Mouse (Mus musculus): Measurements from ENCODE around the gene Usp3. TPM values are rescaled to one million over a fixed set of nuclear protein-coding genes. Genes with fewer than 3 reads are reported as not detected.

Usp3 gene
- polyA plus RNA-seq, 1 experiment from 2014 or later = 75.2 TPM

- H3K27ac ChIP-seq = no peak overlapping the region
- H3K4me2 ChIP-seq = no peak overlapping the region
- H3K4me1 ChIP-seq = peaks cover 12% of the 10 kb centered on the region
- no peaks in the 10 kb centered on the region for H3K9me3 ChIP-seq
- no peak overlapping the region for H3K4me3 ChIP-seq
- H3K27me3 ChIP-seq = no peaks in the 10 kb centered on the region
- H3K36me3 ChIP-seq = peaks cover 5% of the 10 kb centered on the region; the same call in 1 of the 2 replicates
- no peak for ATAC-seq (ENCODE audit: insufficient number of reproducible peaks, insufficient read depth, low FRiP score, low TSS enrichment, low read depth)
- WGBS = 14% methylated on average over 2 of the region's 2 CpGs
- H3K9ac ChIP-seq = no peak overlapping the region
Measured at GRCm38 (mm10) chr9:66560295-66560694, 32.6 kb downstream of the Usp3 start.

- Histone ChIP-seq H3K4me1 (peaks cover 12% of the 10 kb centered on the region), H3K4me2 (no peak overlapping the region), H3K27me3 (no peaks in the 10 kb centered on the region), H3K36me3 (peaks cover 14% of the 10 kb centered on the region; the same call in 1 of the 2 replicates), H3K9me3 (no peaks in the 10 kb centered on the region), H3K27ac (no peak overlapping the region), H3K9ac (no peak overlapping the region), H3K4me3 (no peak overlapping the region)
- WGBS = 97% methylated on average over 4 of the region's 4 CpGs
- ATAC-seq (ENCODE audit: insufficient number of reproducible peaks, insufficient read depth, low FRiP score, low TSS enrichment, low read depth) = no peak
Measured at GRCm38 (mm10) chr9:66558971-66559370, 34.0 kb downstream of the Usp3 start.

DNA sequence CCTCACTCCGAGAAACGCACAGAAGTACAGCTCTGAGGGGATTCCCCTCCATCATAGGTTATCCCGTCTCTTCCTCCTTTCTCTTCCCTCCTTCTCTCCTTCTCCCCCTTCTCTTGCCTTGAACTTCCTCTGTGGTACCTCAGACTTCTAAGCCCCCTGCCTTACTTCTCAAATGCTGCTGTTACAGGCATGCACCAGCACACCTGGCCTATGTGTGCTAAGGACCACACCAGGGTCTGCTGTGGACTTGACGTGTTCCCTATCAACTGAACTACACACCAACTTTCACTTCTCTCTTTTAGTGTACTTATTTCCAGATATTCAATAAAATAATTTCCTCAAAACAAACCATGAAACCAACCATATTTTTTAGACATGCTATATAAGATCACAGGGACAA lies 50.2 kb downstream of the Usp3 start:
- Histone ChIP-seq H3K4me1 (no peaks in the 10 kb centered on the region), H3K4me2 (no peak overlapping the region), H3K9ac (no peak overlapping the region), H3K27ac (no peak overlapping the region), H3K4me3 (no peak overlapping the region), H3K36me3 (peaks cover 72% of the 10 kb centered on the region), H3K9me3 (no peaks in the 10 kb centered on the region), H3K27me3 (no peaks in the 10 kb centered on the region)
- no peak for ATAC-seq (ENCODE audit: insufficient number of reproducible peaks, insufficient read depth, low FRiP score, low TSS enrichment, low read depth)
- 86% methylated on average over 4 of the region's 4 CpGs for WGBS

- Histone ChIP-seq H3K36me3 (peaks cover 90% of the 10 kb centered on the region), H3K9me3 (no peaks in the 10 kb centered on the region), H3K4me3 (no peak overlapping the region), H3K27ac (no peak overlapping the region), H3K27me3 (no peaks in the 10 kb centered on the region), H3K4me2 (no peak overlapping the region), H3K9ac (no peak overlapping the region), H3K4me1 (no peaks in the 10 kb centered on the region)
- no peak for ATAC-seq (ENCODE audit: insufficient number of reproducible peaks, insufficient read depth, low FRiP score, low TSS enrichment, low read depth)
- 96% methylated on average over 3 of the region's 3 CpGs for WGBS
Measured at GRCm38 (mm10) chr9:66521595-66521994, 71.3 kb downstream of the Usp3 start.

DNA sequence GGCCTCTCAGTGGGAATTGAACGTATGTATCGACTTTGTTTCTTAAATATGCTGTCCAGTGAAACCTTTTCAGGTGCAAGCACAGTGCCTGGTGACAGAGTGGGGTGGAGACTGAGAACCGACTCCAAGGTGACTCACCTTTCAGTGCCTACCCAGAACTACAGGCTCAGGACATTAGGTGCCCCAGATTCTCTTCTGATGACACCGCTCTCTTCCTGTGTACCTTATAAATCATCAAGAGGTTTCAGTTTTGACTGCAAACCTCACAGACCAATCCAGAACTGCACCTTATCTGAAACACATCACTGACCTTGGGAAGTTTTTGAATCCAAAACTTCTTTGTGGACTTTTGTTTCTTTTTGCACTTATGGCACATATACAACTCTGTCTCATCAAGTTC lies 72.6 kb downstream of the Usp3 start:
- no peaks in the 10 kb centered on the region for H3K4me1 ChIP-seq
- H3K9me3 ChIP-seq = no peaks in the 10 kb centered on the region
- peaks cover 87% of the 10 kb centered on the region for H3K36me3 ChIP-seq
- no peak for ATAC-seq (ENCODE audit: insufficient number of reproducible peaks, insufficient read depth, low FRiP score, low TSS enrichment, low read depth)
- no peaks in the 10 kb centered on the region for H3K27me3 ChIP-seq
- no peak overlapping the region for H3K4me3 ChIP-seq
- H3K9ac ChIP-seq = no peak overlapping the region
- H3K27ac ChIP-seq = no peak overlapping the region
- WGBS = 95% methylated on average over 4 of the region's 4 CpGs
- no peak overlapping the region for H3K4me2 ChIP-seq

- ATAC-seq (ENCODE audit: insufficient number of reproducible peaks, insufficient read depth, low FRiP score, low TSS enrichment, low read depth) = no peak
- H3K36me3 ChIP-seq = peaks cover 81% of the 10 kb centered on the region
Measured at GRCm38 (mm10) chr9:66518901-66519300, 74.0 kb downstream of the Usp3 start.

DNA sequence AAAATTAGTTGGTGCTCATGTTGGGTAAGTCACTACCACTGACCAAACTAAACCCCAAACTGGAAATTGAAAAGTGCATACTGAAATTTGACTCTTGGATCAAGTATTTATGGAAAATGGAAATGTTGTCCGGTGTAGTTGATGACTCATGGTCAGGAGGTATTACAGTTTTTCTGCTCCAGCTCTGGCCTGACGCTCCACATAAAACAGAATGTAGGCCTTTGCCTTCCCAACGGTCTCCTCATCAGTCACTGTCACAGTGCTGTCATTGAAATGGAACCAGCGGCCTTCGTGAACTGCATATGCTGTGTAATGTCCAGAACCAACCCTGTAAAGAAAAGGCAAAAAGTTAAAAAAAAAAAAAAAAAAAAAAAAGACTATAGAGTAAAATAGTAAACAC lies 74.7 kb downstream of the Usp3 start:
- no peak for ATAC-seq (ENCODE audit: insufficient number of reproducible peaks, insufficient read depth, low FRiP score, low TSS enrichment, low read depth)
- no peak overlapping the region for H3K4me3 ChIP-seq
- peaks cover 76% of the 10 kb centered on the region for H3K36me3 ChIP-seq
- H3K4me1 ChIP-seq = peaks cover 10% of the 10 kb centered on the region
- H3K27ac ChIP-seq = no peak overlapping the region
- H3K9ac ChIP-seq = no peak overlapping the region
- no peak overlapping the region for H3K4me2 ChIP-seq
- H3K9me3 ChIP-seq = no peaks in the 10 kb centered on the region
- WGBS = 89% methylated on average over 5 of the region's 5 CpGs
- no peaks in the 10 kb centered on the region for H3K27me3 ChIP-seq

More at GRCm38 (mm10) chr9:66518901-66519300, 74.0 kb downstream of the Usp3 start:
- H3K9ac ChIP-seq = no peak overlapping the region
- no peaks in the 10 kb centered on the region for H3K27me3 ChIP-seq
- WGBS = 77% methylated on average over 5 of the region's 5 CpGs
- peaks cover 4% of the 10 kb centered on the region for H3K4me1 ChIP-seq
- H3K27ac ChIP-seq = no peak overlapping the region
- H3K4me3 ChIP-seq = no peak overlapping the region
- H3K4me2 ChIP-seq = no peak overlapping the region
- no peaks in the 10 kb centered on the region for H3K9me3 ChIP-seq

DNA sequence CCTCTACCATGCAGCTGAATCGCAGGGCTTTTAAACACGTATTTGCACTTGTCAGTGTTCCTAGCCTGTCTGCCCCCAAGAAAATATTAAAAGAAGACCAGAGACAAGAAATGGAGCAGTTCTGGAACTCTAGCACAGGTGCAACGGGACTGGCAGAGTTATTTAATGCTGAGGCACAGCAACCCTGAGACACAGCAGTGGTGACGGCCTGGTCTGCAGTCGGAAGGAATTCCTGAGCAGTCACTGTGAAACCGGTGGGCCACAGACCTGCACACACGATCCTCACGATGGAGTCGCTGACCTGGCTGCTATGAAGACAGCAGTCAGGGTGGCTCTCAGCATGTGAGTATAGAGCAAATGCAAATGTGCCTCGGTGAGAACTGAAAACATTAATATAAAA lies 75.2 kb downstream of the Usp3 start:
- 91% methylated on average over 10 of the region's 10 CpGs for WGBS
- Histone ChIP-seq H3K36me3 (peaks cover 73% of the 10 kb centered on the region), H3K27me3 (no peaks in the 10 kb centered on the region), H3K4me2 (no peak overlapping the region), H3K4me1 (peaks cover 15% of the 10 kb centered on the region), H3K9me3 (no peaks in the 10 kb centered on the region), H3K27ac (no peak overlapping the region), H3K9ac (no peak overlapping the region), H3K4me3 (no peak overlapping the region)
- no peak for ATAC-seq (ENCODE audit: insufficient number of reproducible peaks, insufficient read depth, low FRiP score, low TSS enrichment, low read depth)

- Histone ChIP-seq H3K9me3 (no peaks in the 10 kb centered on the region), H3K4me2 (no peak overlapping the region), H3K27me3 (no peaks in the 10 kb centered on the region), H3K36me3 (peaks cover 61% of the 10 kb centered on the region), H3K27ac (no peak overlapping the region), H3K9ac (no peak overlapping the region), H3K4me1 (peaks cover 18% of the 10 kb centered on the region), H3K4me3 (no peak overlapping the region)
- 86% methylated on average over 6 of the region's 6 CpGs for whole genome bisulfite sequencing
- ATAC-seq (ENCODE audit: insufficient number of reproducible peaks, insufficient read depth, low FRiP score, low TSS enrichment, low read depth) = no peak
Measured at GRCm38 (mm10) chr9:66516296-66516940, 76.5 kb downstream of the Usp3 start.

- Histone ChIP-seq H3K4me3 (no peak overlapping the region), H3K4me1 (peaks cover 19% of the 10 kb centered on the region), H3K9ac (no peak overlapping the region), H3K4me2 (no peak overlapping the region), H3K27me3 (no peaks in the 10 kb centered on the region), H3K27ac (no peak overlapping the region), H3K36me3 (peaks cover 57% of the 10 kb centered on the region), H3K9me3 (no peaks in the 10 kb centered on the region)
- WGBS = 90% methylated on average over 10 of the region's 10 CpGs
- no peak for ATAC-seq (ENCODE audit: insufficient number of reproducible peaks, insufficient read depth, low FRiP score, low TSS enrichment, low read depth)
Measured at GRCm38 (mm10) chr9:66515680-66516210, 77.2 kb downstream of the Usp3 start.

- H3K27me3 ChIP-seq = no peaks in the 10 kb centered on the region
- ATAC-seq (ENCODE audit: insufficient number of reproducible peaks, insufficient read depth, low FRiP score, low TSS enrichment, low read depth) = no peak
- no peak overlapping the region for H3K4me3 ChIP-seq
- 88% methylated on average over 2 of the region's 2 CpGs for WGBS
- peaks cover 51% of the 10 kb centered on the region for H3K36me3 ChIP-seq
- no peak overlapping the region for H3K4me2 ChIP-seq
- H3K9me3 ChIP-seq = no peaks in the 10 kb centered on the region
- H3K4me1 ChIP-seq = peaks cover 25% of the 10 kb centered on the region
- no peak overlapping the region for H3K9ac ChIP-seq
- no peak overlapping the region for H3K27ac ChIP-seq
Measured at GRCm38 (mm10) chr9:66515115-66515514, 77.8 kb downstream of the Usp3 start.

- WGBS = 69% methylated on average over 17 of the region's 17 CpGs
- Histone ChIP-seq H3K36me3 (peaks cover 47% of the 10 kb centered on the region), H3K4me2 (no peak within 1 kb of the TSS), H3K27ac (peak within 1 kb of the TSS; percentile 96; the same call in 1 of the 2 replicates), H3K9ac (no peak within 1 kb of the TSS), H3K4me1 (peaks cover 27% of the 10 kb centered on the region), H3K27me3 (no peaks in the 10 kb centered on the region), H3K9me3 (no peaks in the 10 kb centered on the region), H3K4me3 (no peak within 1 kb of the TSS)
- no peak for ATAC-seq (ENCODE audit: insufficient number of reproducible peaks, insufficient read depth, low FRiP score, low TSS enrichment, low read depth)
Measured at GRCm38 (mm10) chr9:66514256-66514770, 78.6 kb downstream of the Usp3 start, which contains the start of gene Fbxl22. Fbxl22 (minus strand) TSS chr9:66514593.
